Mouse (Mus musculus) ES-CJ7 (cell line): ENCODE measurements at regions not wholly inside any gene's neighbourhood (a gene's known extent, or its start where the extent isn't known, plus 50 kb on each side); places are given as distances from the start of the nearest gene placed in this dataset.
A peak's percentile ranks its signal among the peaks of the same experiment; 100 is the strongest.

Experiments used
- DNase-seq: peaks from one replicate; pipeline ENCODE4 v3.0.0; 2011; ENCODE audit warnings: low read depth, low spot score

- no peak for DNase-seq
These were observed 158.1 kb downstream of the Icos start for GRCm38 (mm10) chr1:61135597-61136545.

GRCm38 (mm10) chr1:61137210-61137885, 159.6 kb downstream of the Icos start:
- no peak for DNase-seq

- DNase-seq = no peak
These were observed 160.2 kb downstream of the Icos start for GRCm38 (mm10) chr1:61137954-61138353.

GRCm38 (mm10) chr1:61139291-61139983, 161.7 kb downstream of the Icos start:
- peak; percentile 52 for DNase-seq

- DNase-seq = no peak
These were observed 162.4 kb downstream of the Icos start for GRCm38 (mm10) chr1:61139984-61140648.

- no peak for DNase-seq
These were observed 163.3 kb downstream of the Icos start for GRCm38 (mm10) chr1:61140870-61141591.

- DNase-seq = no peak
These were observed 163.8 kb downstream of the Icos start for GRCm38 (mm10) chr1:61141592-61141930.

- DNase-seq = no peak
These were observed 164.2 kb downstream of the Icos start for GRCm38 (mm10) chr1:61141952-61142351.

- no peak for DNase-seq
These were observed 165.5 kb downstream of the Icos start for GRCm38 (mm10) chr1:61143030-61143753.

GRCm38 (mm10) chr1:61143754-61144066, 166.0 kb downstream of the Icos start:
- no peak for DNase-seq

- no peak for DNase-seq
These were observed 167.3 kb downstream of the Icos start for GRCm38 (mm10) chr1:61145013-61145412.

GRCm38 (mm10) chr1:61145572-61145971, 167.8 kb downstream of the Icos start:
- no peak for DNase-seq

GRCm38 (mm10) chr1:61146222-61146723, 168.5 kb downstream of the Icos start:
- DNase-seq = no peak

GRCm38 (mm10) chr1:61151742-61152141, 174.0 kb downstream of the Icos start:
- no peak for DNase-seq

- DNase-seq = no peak
These were observed 174.4 kb downstream of the Icos start for GRCm38 (mm10) chr1:61152157-61152556.

- DNase-seq = no peak
These were observed 176.5 kb downstream of the Icos start for GRCm38 (mm10) chr1:61154216-61154615.

- DNase-seq = no peak
These were observed 179.5 kb downstream of the Icos start for GRCm38 (mm10) chr1:61157271-61157670.

- DNase-seq = no peak
These were observed 182.8 kb downstream of the Icos start for GRCm38 (mm10) chr1:61160505-61160904.

- no peak for DNase-seq
These were observed 186.5 kb downstream of the Icos start for GRCm38 (mm10) chr1:61164271-61164670.

GRCm38 (mm10) chr1:61171941-61172340, 194.2 kb downstream of the Icos start:
- DNase-seq = no peak
